21 mouse cellular contexts compared by ENCODE assay signal in genomic region chr14:17724577-17724976, GRCm38 (mm10).
DNase-seq lines count a peak whose midpoint lies in the region; ATAC-seq and TF ChIP-seq lines count a peak whose summit lies in the region.
"Had no signal": no experiment of that assay in that cellular context is flagged by ENCODE, and none has a peak within 500 bp of the region (broad histone marks: within the 10 kb centered on the region; RNA-seq: fewer than 3 reads in every experiment).

No protein-coding gene starts in this region.

- H3K9ac ChIP-seq in liver, adult 2 months (ENCODE audit: low read depth, low read length), result no peak overlapping the region
- no peak overlapping the region for H3K9ac ChIP-seq in liver, postnatal 0 days (replicated peaks)
- H3K9ac ChIP-seq: embryonic facial prominence, embryonic 13.5 days; embryonic facial prominence, embryonic 15.5 days; forebrain, embryonic 13.5 days; forebrain, embryonic 15.5 days; forebrain, postnatal 0 days had no signal

- ATAC-seq in liver, postnatal 0 days, result no peak
- ATAC-seq: forebrain, embryonic 13.5 days; forebrain, embryonic 15.5 days; forebrain, postnatal 0 days had no signal

- H3K27ac ChIP-seq in liver, adult 2 months (replicated peaks; ENCODE audit: insufficient read depth, low read depth, low read length), result peak overlapping the region; percentile 76
- no peak overlapping the region for H3K27ac ChIP-seq in liver, postnatal 0 days (ENCODE audit: low read depth)
- no peak overlapping the region for H3K27ac ChIP-seq in hindbrain, embryonic 10.5 days
- H3K27ac ChIP-seq in embryonic facial prominence, embryonic 10.5 days (replicated peaks), result no peak overlapping the region
- H3K27ac ChIP-seq: embryonic facial prominence, embryonic 13.5 days; embryonic facial prominence, embryonic 15.5 days; forebrain, embryonic 13.5 days; forebrain, embryonic 15.5 days had no signal

- TF ChIP-seq CTCF in liver, adult 2 months (IDR thresholded peaks at IDR 0.05; ENCODE audit: low read depth, low read length), result no peak
- no peak for TF ChIP-seq CTCF in liver, postnatal 0 days (IDR thresholded peaks at IDR 0.05; ENCODE audit: low read depth)

- H3K4me2 ChIP-seq in liver, postnatal 0 days (ENCODE audit: low read depth, low read length), result no peak overlapping the region
- H3K4me2 ChIP-seq: embryonic facial prominence, embryonic 13.5 days; embryonic facial prominence, embryonic 15.5 days; forebrain, embryonic 13.5 days; forebrain, embryonic 15.5 days had no signal

- H3K4me1 ChIP-seq in liver, adult 2 months (ENCODE audit: control insufficient read depth, insufficient read depth, low read length), result peaks cover 36% of the 10 kb centered on the region
- H3K4me1 ChIP-seq in liver, postnatal 0 days (ENCODE audit: insufficient read depth), result no peaks in the 10 kb centered on the region; the same call in 1 of the 2 replicates
- H3K4me1 ChIP-seq in hindbrain, embryonic 10.5 days (replicated peaks), result peaks cover 5% of the 10 kb centered on the region
- no peaks in the 10 kb centered on the region for H3K4me1 ChIP-seq in embryonic facial prominence, embryonic 10.5 days
- H3K4me1 ChIP-seq: embryonic facial prominence, embryonic 15.5 days; forebrain, embryonic 13.5 days had no signal

- TF ChIP-seq POLR2A in liver, adult 2 months (IDR thresholded peaks at IDR 0.05; ENCODE audit: extremely low read depth, insufficient read depth, low read length), result no peak

- no peaks in the 10 kb centered on the region for H3K9me3 ChIP-seq in liver, postnatal 0 days (ENCODE audit: low read length)
- no peaks in the 10 kb centered on the region for H3K9me3 ChIP-seq in hindbrain, embryonic 10.5 days
- H3K9me3 ChIP-seq in embryonic facial prominence, embryonic 10.5 days, result no peaks in the 10 kb centered on the region
- H3K9me3 ChIP-seq: embryonic facial prominence, embryonic 13.5 days; embryonic facial prominence, embryonic 15.5 days; forebrain, embryonic 13.5 days; forebrain, embryonic 15.5 days had no signal

- no peaks in the 10 kb centered on the region for H3K27me3 ChIP-seq in liver, adult 2 months (ENCODE audit: control insufficient read depth, insufficient read depth, low read length)
- H3K27me3 ChIP-seq in liver, postnatal 0 days (ENCODE audit: insufficient read depth, low read length), result no peaks in the 10 kb centered on the region
- no peaks in the 10 kb centered on the region for H3K27me3 ChIP-seq in hindbrain, embryonic 10.5 days (ENCODE audit: insufficient read depth, poor library complexity, severe bottlenecking)
- H3K27me3 ChIP-seq in embryonic facial prominence, embryonic 10.5 days (replicated peaks; ENCODE audit: low read depth, poor library complexity, severe bottlenecking), result no peaks in the 10 kb centered on the region
- H3K27me3 ChIP-seq: embryonic facial prominence, embryonic 13.5 days; embryonic facial prominence, embryonic 15.5 days; forebrain, embryonic 13.5 days; forebrain, embryonic 15.5 days had no signal

- 23% methylated on average over 3 of the region's 3 CpGs for WGBS in liver, adult 2 months
- 61% methylated on average over 3 of the region's 3 CpGs for WGBS in liver, postnatal 0 days (ENCODE audit: insufficient replicate concordance)
- 89% methylated on average over 3 of the region's 3 CpGs for WGBS in hindbrain, embryonic 10.5 days
- 86% methylated on average over 3 of the region's 3 CpGs for WGBS in embryonic facial prominence, embryonic 10.5 days

- H3K36me3 ChIP-seq in liver, adult 2 months (ENCODE audit: control insufficient read depth, insufficient read depth, low read length), result no peaks in the 10 kb centered on the region
- no peaks in the 10 kb centered on the region for H3K36me3 ChIP-seq in liver, postnatal 0 days (replicated peaks; ENCODE audit: insufficient read depth, low read length)
- no peaks in the 10 kb centered on the region for H3K36me3 ChIP-seq in hindbrain, embryonic 10.5 days
- no peaks in the 10 kb centered on the region for H3K36me3 ChIP-seq in embryonic facial prominence, embryonic 10.5 days (replicated peaks)
- H3K36me3 ChIP-seq: embryonic facial prominence, embryonic 13.5 days; embryonic facial prominence, embryonic 15.5 days; forebrain, embryonic 15.5 days had no signal

- peaks cover 15% of the 10 kb centered on the region; the same call in 1 of the 2 replicates for H3K79me2 ChIP-seq in liver, adult 2 months (ENCODE audit: control insufficient read depth, insufficient read depth, low read length)

- intact Hi-C loops in gastrocnemius, postnatal 36 days (cut with DNase I), result no loop called here

- peak; percentile 23 for DNase-seq in gastrocnemius, adult 18-20 months (ENCODE audit: low spot score)
- DNase-seq in gastrocnemius, postnatal 36 days, result no peak
- DNase-seq in liver, adult 2 months (ENCODE audit: extremely low read depth, low read depth, low spot score), result peak; percentile 80
- DNase-seq in liver, postnatal 0 days, result no peak
- peak; percentile 66 for DNase-seq in fat pad, adult 2 months (ENCODE audit: extremely low read depth, low read depth, low spot score)
- no peak for DNase-seq in hindbrain, embryonic 10.5 days (ENCODE audit: low spot score)
- DNase-seq in embryonic facial prominence, embryonic 10.5 days (ENCODE audit: low spot score), result no peak
- DNase-seq: adrenal gland, adult 2 months; adrenal gland, postnatal 10 days; adrenal gland, postnatal 36 days; cerebellum, adult 11-12 months; cerebellum, adult 2 months; cerebellum, adult 9-10 months; cerebellum, postnatal 10 days; cerebellum, postnatal 25 days; forebrain, postnatal 0 days had no signal

- TF ChIP-seq EP300 in liver, postnatal 0 days (IDR thresholded peaks at IDR 0.05; ENCODE audit: low read depth), result no peak

- no peak overlapping the region for H3K4me3 ChIP-seq in liver, adult 2 months (ENCODE audit: insufficient read depth, low read depth, low read length)
- no peak overlapping the region for H3K4me3 ChIP-seq in liver, postnatal 0 days (ENCODE audit: low read depth, low read length)
- no peak overlapping the region for H3K4me3 ChIP-seq in hindbrain, embryonic 10.5 days
- H3K4me3 ChIP-seq in embryonic facial prominence, embryonic 10.5 days, result no peak overlapping the region
- H3K4me3 ChIP-seq: embryonic facial prominence, embryonic 13.5 days; embryonic facial prominence, embryonic 15.5 days; erythroblast, embryonic 14.5 days; forebrain, embryonic 13.5 days; forebrain, embryonic 15.5 days had no signal

Comparison
In these comparisons a context has a peak if more than half of its experiments do, and no peak if none do; other contexts are left out.
1. DNase-seq: peak in gastrocnemius, adult 18-20 months (single experiment), liver, adult 2 months (single experiment) and fat pad, adult 2 months (single experiment); none in gastrocnemius, postnatal 36 days (0 of 2), liver, postnatal 0 days (single experiment), hindbrain, embryonic 10.5 days (single experiment) and embryonic facial prominence, embryonic 10.5 days (single experiment).